ENCODE assay signal across 8 mouse cellular contexts in genomic region chr19:32390116-32390515, GRCm38 (mm10). TPM values are rescaled to one million over a fixed set of nuclear protein-coding genes. Genes with fewer than 3 reads are reported as not detected.
DNase-seq lines count a peak whose midpoint lies in the region; ATAC-seq lines count a peak whose summit lies in the region.

No protein-coding gene starts in this region.

- 0 out of 2 replicates have a peak, but pooled peaks cover 2% of the 10 kb centered on the region for H3K36me3 ChIP-seq in liver, embryonic 12.5 days

- WGBS in liver, embryonic 12.5 days (ENCODE audit: insufficient replicate concordance) = 50% methylated on average over 7 of the region's 7 CpGs

- 0 out of 2 replicates have a peak overlapping the region, but pooled peaks have one; percentile 77 for H3K9ac ChIP-seq in liver, embryonic 12.5 days

- no peak overlapping the region for H3K27ac ChIP-seq in liver, embryonic 12.5 days

- peak overlapping the region; percentile 74 for H3K4me3 ChIP-seq in liver, embryonic 12.5 days

- H3K4me2 ChIP-seq in liver, embryonic 12.5 days = peak overlapping the region; percentile 97

- no peaks in the 10 kb centered on the region for H3K9me3 ChIP-seq in liver, embryonic 12.5 days (replicated peaks)

- peak; percentile 18 to 20 for DNase-seq in adrenal gland, postnatal 36 days
- DNase-seq in adrenal gland, postnatal 4 days (ENCODE audit: low spot score in 2 of 2) = no peak
- peak; percentile 11 for DNase-seq in retina, postnatal 1 day
- DNase-seq in retina, embryonic 14.5 days (ENCODE audit: low spot score) = no peak
- DNase-seq in yolk sac, embryonic 10.5 days (ENCODE audit: low spot score) = peak; percentile 63
- DNase-seq in thymus, adult 18-20 months = no peak

- H3K4me1 ChIP-seq in liver, embryonic 12.5 days = peaks cover 32% of the 10 kb centered on the region

- no peak for ATAC-seq in liver, embryonic 12.5 days
- ATAC-seq in inflammation-experienced regulatory T-cells, adult 6 months = no peak

- peaks cover 40% of the 10 kb centered on the region for H3K27me3 ChIP-seq in liver, embryonic 12.5 days (replicated peaks)

RNA-seq across cellular contexts. Expression of gene Sgms1, which starts 0.6 kb away (rescaled TPM):
- 10 to 100 TPM; 59.4 to 88.9 TPM for total RNA-seq in adrenal gland, postnatal 36 days (2021)
- total RNA-seq in adrenal gland, postnatal 4 days (2021) = 10 to 100 TPM; 69.3 to 78.5 TPM
- polyA plus RNA-seq in liver, embryonic 12.5 days (2016; fragmentation: Nextera tagmentation; extraction: Ambion mirVana) = 31.8 and 33.7 TPM in 2 replicates
- 10 to 100 TPM; 47.8 to 56.5 (median 51.5) TPM for polyA plus RNA-seq in inflammation-experienced regulatory T-cells, adult 6 months (2017; shearing (Covaris generic))

Comparison
In these comparisons a context has a peak if more than half of its experiments do, and no peak if none do; other contexts are left out.
1. DNase-seq: peak in adrenal gland, postnatal 36 days (2 of 2), retina, postnatal 1 day (single experiment) and yolk sac, embryonic 10.5 days (single experiment); none in adrenal gland, postnatal 4 days (0 of 2), retina, embryonic 14.5 days (single experiment) and thymus, adult 18-20 months (0 of 2).